Mouse (Mus musculus) C2C12 (cell line): Measurements from ENCODE around the gene Abcb1b. TPM values are rescaled to one million over a fixed set of nuclear protein-coding genes. Genes with fewer than 3 reads are reported as not detected.

Experiments
- H3K27me3 ChIP-seq: one replicate; pipeline ENCODE4 v1.6.1; 2011; ENCODE audit not compliant: control insufficient read depth, insufficient read depth, insufficient read length
- H3K36me3 ChIP-seq: one replicate; pipeline ENCODE4 v1.6.1; 2011; ENCODE audit not compliant: control insufficient read depth, insufficient read depth
- H3K4me3 ChIP-seq: one replicate; pipeline ENCODE4 v1.5.1; 2011; ENCODE audit warnings: mild to moderate bottlenecking, control low read depth; ENCODE audit not compliant: poor library complexity, insufficient read depth, severe bottlenecking
- H3K79me2 ChIP-seq: one replicate; pipeline ENCODE4 v1.6.1; 2011; ENCODE audit not compliant: control insufficient read depth, insufficient read depth
- H3K79me3 ChIP-seq: one replicate; pipeline ENCODE4 v1.6.1; 2011; ENCODE audit warnings: low read depth, control low read depth
- H3ac ChIP-seq: one replicate; pipeline ENCODE3; 2011; ENCODE audit warnings: low read depth; ENCODE audit not compliant: control insufficient read depth, insufficient read length
- CEBPB ChIP-seq: IDR thresholded peaks from one replicate; pipeline ENCODE4 v1.6.1; 2011; ENCODE audit warnings: low read depth, mild to moderate bottlenecking, control low read depth, moderate library complexity
- CTCF ChIP-seq: IDR thresholded peaks from one replicate; pipeline ENCODE4 v1.5.1; 2011; ENCODE audit not compliant: control insufficient read depth, insufficient read depth, insufficient read length
- FOSL1 ChIP-seq: IDR thresholded peaks from one replicate; pipeline ENCODE4 v1.8.0; 2011; ENCODE audit warnings: mild to moderate bottlenecking, low read length; ENCODE audit not compliant: poor library complexity, insufficient read depth, severe bottlenecking
- MAX ChIP-seq: IDR thresholded peaks from one replicate; pipeline ENCODE4 v1.6.1; 2011; ENCODE audit warnings: mild to moderate bottlenecking, control low read depth
- MYOD1 ChIP-seq: IDR thresholded peaks from one replicate; pipeline ENCODE4 v1.6.1; 2011; ENCODE audit warnings: low read depth; ENCODE audit not compliant: control insufficient read depth, insufficient read length
- MYOG ChIP-seq: IDR thresholded peaks from one replicate; pipeline ENCODE4 v1.6.1; 2011; ENCODE audit not compliant: control insufficient read depth, insufficient read length; ENCODE audit errors: extremely low read depth
- USF1 ChIP-seq: IDR thresholded peaks from one replicate; pipeline ENCODE4 v1.6.1; 2011; ENCODE audit warnings: low read depth, mild to moderate bottlenecking, control low read depth, moderate library complexity
- polyA plus RNA-seq: library from polyadenylated mRNA; unstranded; fragments of >200 nt; fragmentation: generic; extraction: Trizol; gene quantifications from one replicate; pipeline ENCODE4 v1.2.1, GENCODE M21; 2012; ENCODE audit warnings: missing spikeins

The Abcb1b gene
- polyA plus RNA-seq, 1 experiment = 10.6 TPM

- no peak overlapping the region for H3K4me3 ChIP-seq
- H3K27me3 ChIP-seq = no peaks in the 10 kb centered on the region
- H3ac ChIP-seq = no peak overlapping the region
- no peaks in the 10 kb centered on the region for H3K36me3 ChIP-seq
- no peaks in the 10 kb centered on the region for H3K79me3 ChIP-seq
- TF ChIP-seq USF1 = no peak
- TF ChIP-seq MYOG = no peak
- no peak for TF ChIP-seq CEBPB
- no peak for TF ChIP-seq MYOD1
- TF ChIP-seq MAX = no peak
- no peak for TF ChIP-seq CTCF
- TF ChIP-seq FOSL1 = no peak
- no peaks in the 10 kb centered on the region for H3K79me2 ChIP-seq
Measured at GRCm38 (mm10) chr5:8877086-8877485, 79.1 kb downstream of the Abcb1b start.

- Histone ChIP-seq H3K79me3 (no peaks in the 10 kb centered on the region), H3K4me3 (no peak overlapping the region), H3K36me3 (no peaks in the 10 kb centered on the region), H3K79me2 (no peaks in the 10 kb centered on the region), H3ac (no peak overlapping the region), H3K27me3 (no peaks in the 10 kb centered on the region)
- TF ChIP-seq FOSL1 (no peak), MYOD1 (no peak), CTCF (no peak), MAX (no peak), CEBPB (no peak), MYOG (no peak)
Measured at GRCm38 (mm10) chr5:8877800-8878199, 79.9 kb downstream of the Abcb1b start.

- TF ChIP-seq FOSL1 (no peak), MYOG (no peak), MAX (no peak), CEBPB (no peak), CTCF (no peak), MYOD1 (no peak), USF1 (no peak)
- no peaks in the 10 kb centered on the region for H3K79me3 ChIP-seq
Measured at GRCm38 (mm10) chr5:8885837-8886236, 87.9 kb downstream of the Abcb1b start.

GRCm38 (mm10) chr5:8893300-8894103 lies 95.6 kb downstream of the Abcb1b start, which contains the start of gene Abcb4:
TSS of gene Abcb4 (plus strand) at chr5:8893717.
- Histone ChIP-seq H3K4me3 (no peak within 1 kb of the TSS), H3ac (no peak within 1 kb of the TSS), H3K79me2 (no peaks in the 10 kb centered on the region), H3K27me3 (peaks cover 7% of the 10 kb centered on the region), H3K79me3 (no peaks in the 10 kb centered on the region), H3K36me3 (no peaks in the 10 kb centered on the region)
- TF ChIP-seq MAX = no peak
- TF ChIP-seq MYOD1 = no peak
- no peak for TF ChIP-seq CEBPB
- TF ChIP-seq CTCF = peak; percentile 51
- no peak for TF ChIP-seq FOSL1

More at GRCm38 (mm10) chr5:8885837-8886236, 87.9 kb downstream of the Abcb1b start:
- Histone ChIP-seq H3K79me2 (no peaks in the 10 kb centered on the region), H3K36me3 (no peaks in the 10 kb centered on the region), H3K4me3 (no peak overlapping the region), H3K27me3 (no peaks in the 10 kb centered on the region), H3ac (no peak overlapping the region)

GRCm38 (mm10) chr5:8894104-8894425 lies 96.1 kb downstream of the Abcb1b start:
- no peaks in the 10 kb centered on the region for H3K79me3 ChIP-seq
- no peak overlapping the region for H3K4me3 ChIP-seq
- H3K27me3 ChIP-seq = peaks cover 7% of the 10 kb centered on the region
- no peaks in the 10 kb centered on the region for H3K36me3 ChIP-seq
- TF ChIP-seq MYOD1 = no peak
- no peak overlapping the region for H3ac ChIP-seq
- no peaks in the 10 kb centered on the region for H3K79me2 ChIP-seq
